ENCODE assay signal across 8 mouse cellular contexts in the genomic region with DNA sequence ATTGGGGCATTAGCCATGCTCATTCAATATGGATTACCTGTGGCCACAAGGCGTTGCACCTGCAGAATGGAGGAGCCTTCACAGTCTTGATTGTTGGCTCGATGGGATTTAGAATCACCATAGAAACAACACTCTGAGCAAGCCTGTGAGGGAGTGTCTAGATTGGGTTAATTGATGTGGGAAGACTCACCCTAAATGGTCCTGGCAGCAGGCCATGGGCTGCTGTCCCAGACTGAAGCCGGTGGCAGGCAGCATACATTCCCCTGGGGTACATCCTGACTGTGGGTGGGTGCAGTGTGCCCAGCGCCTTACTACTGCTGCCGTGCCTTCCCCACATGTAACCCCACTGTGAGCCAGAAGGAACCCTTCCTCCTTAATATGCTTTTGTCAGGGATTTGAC. TPM values are rescaled to one million over a fixed set of nuclear protein-coding genes. Genes with fewer than 3 reads are reported as not detected.
A peak's percentile ranks its signal among the peaks of the same experiment; 100 is the strongest.
DNase-seq lines count a peak whose midpoint lies in the region; ATAC-seq and TF ChIP-seq lines count a peak whose summit lies in the region.
"Had no signal": no experiment of that assay in that cellular context is flagged by ENCODE, and none has a peak within 500 bp of the region (broad histone marks: within the 10 kb centered on the region; RNA-seq: fewer than 3 reads in every experiment).

No protein-coding gene starts in this region.

- H3K4me3 ChIP-seq in hindbrain, embryonic 12.5 days = no peak overlapping the region
- H3K4me3 ChIP-seq in hindbrain, embryonic 10.5 days = no peak overlapping the region
- H3K4me3 ChIP-seq in MEL (ENCODE audit: control insufficient read depth in 1 of 2, insufficient read depth in 1 of 2, low read depth in 2 of 2, low read length in 2 of 2) = no peak overlapping the region
- H3K4me3 ChIP-seq in midbrain, embryonic 14.5 days (replicated peaks; ENCODE audit: low read depth, low read length) = no peak overlapping the region

- TF ChIP-seq RAD21 in MEL (IDR thresholded peaks at IDR 0.05; ENCODE audit: low read depth, low read length) = no peak

- no peak for TF ChIP-seq CTCF in MEL (IDR thresholded peaks at IDR 0.05 in 2 of 3, conservative IDR thresholded peaks at IDR 0.05 in 1 of 3; ENCODE audit: control insufficient read depth in 1 of 3, insufficient read depth in 1 of 3, low read depth in 2 of 3, low read length in 3 of 3, poor library complexity in 1 of 3, severe bottlenecking in 1 of 3)
- TF ChIP-seq CTCF in brain, embryonic 14.5 days (IDR thresholded peaks at IDR 0.05; ENCODE audit: borderline replicate concordance, extremely low read depth, insufficient read depth, insufficient read length) = no peak

- no peak overlapping the region for H3K9ac ChIP-seq in hindbrain, embryonic 12.5 days
- H3K9ac ChIP-seq in MEL (ENCODE audit: control insufficient read depth, low read depth, low read length, poor library complexity, severe bottlenecking) = no peak overlapping the region
- H3K9ac ChIP-seq in midbrain, embryonic 14.5 days (replicated peaks; ENCODE audit: low read length) = no peak overlapping the region

- H3K27me3 ChIP-seq in hindbrain, embryonic 12.5 days = no peaks in the 10 kb centered on the region
- H3K27me3 ChIP-seq in hindbrain, embryonic 10.5 days (ENCODE audit: insufficient read depth, poor library complexity, severe bottlenecking) = no peaks in the 10 kb centered on the region
- H3K27me3 ChIP-seq in MEL (ENCODE audit: control insufficient read depth in 1 of 2, insufficient read depth in 2 of 2, low read length in 2 of 2) = no peaks in the 10 kb centered on the region
- no peaks in the 10 kb centered on the region for H3K27me3 ChIP-seq in midbrain, embryonic 14.5 days (ENCODE audit: control insufficient read depth, insufficient read depth, low read length)

- DNase-seq in hindbrain, embryonic 10.5 days (ENCODE audit: low spot score) = no peak
- peak; percentile 39 for DNase-seq in MEL (ENCODE audit: low read depth, low spot score)
- DNase-seq in brain, embryonic 14.5 days (ENCODE audit: low read depth) = peak; percentile 92
- peak; percentile 63 for DNase-seq in midbrain, embryonic 14.5 days
- no peak for DNase-seq in embryo, embryonic 10 days (ENCODE audit: low spot score)
- DNase-seq: spleen, adult 18-20 months had no signal

- 51% methylated on average over 5 of the region's 5 CpGs for WGBS in hindbrain, embryonic 12.5 days
- 77% methylated on average over 5 of the region's 5 CpGs for WGBS in hindbrain, embryonic 10.5 days
- WGBS in midbrain, embryonic 14.5 days = 26% methylated on average over 5 of the region's 5 CpGs

- peaks cover 20% of the 10 kb centered on the region for H3K4me1 ChIP-seq in hindbrain, embryonic 12.5 days
- H3K4me1 ChIP-seq in hindbrain, embryonic 10.5 days (replicated peaks) = peaks cover 26% of the 10 kb centered on the region
- peaks cover 0 to 2% of the 10 kb centered on the region in 2 experiments; a peak in 1 of 4 replicates for H3K4me1 ChIP-seq in MEL (ENCODE audit: control insufficient read depth in 1 of 2, insufficient read depth in 2 of 2, low read length in 2 of 2)
- H3K4me1 ChIP-seq in midbrain, embryonic 14.5 days (ENCODE audit: control insufficient read depth, insufficient read depth, low read length) = peaks cover 5% of the 10 kb centered on the region; the same call in 1 of the 2 replicates

- TF ChIP-seq EP300 in MEL (IDR thresholded peaks at IDR 0.05; ENCODE audit: low read depth in 1 of 2, low read length in 2 of 2) = no peak

- 0 out of 2 replicates have a peak, but pooled peaks have one; percentile 51 for ATAC-seq in hindbrain, embryonic 12.5 days (ENCODE audit: low FRiP score)
- no peak for ATAC-seq in midbrain, embryonic 14.5 days (ENCODE audit: low FRiP score, low TSS enrichment)
- no peak for ATAC-seq in CD4-positive, CD25-positive, alpha-beta regulatory T cell, adult 4 months

- H3K79me2 ChIP-seq in MEL (ENCODE audit: control insufficient read depth, insufficient read depth, low read length, poor library complexity) = peaks cover 6% of the 10 kb centered on the region; the same call in 1 of the 2 replicates

- H3K4me2 ChIP-seq in hindbrain, embryonic 12.5 days (replicated peaks) = no peak overlapping the region
- no peak overlapping the region for H3K4me2 ChIP-seq in midbrain, embryonic 14.5 days (ENCODE audit: low read length)

- no peak overlapping the region for H3K27ac ChIP-seq in hindbrain, embryonic 12.5 days
- H3K27ac ChIP-seq in hindbrain, embryonic 10.5 days = no peak overlapping the region
- no peak overlapping the region for H3K27ac ChIP-seq in MEL (ENCODE audit: control insufficient read depth, low read depth, low read length)
- no peak overlapping the region for H3K27ac ChIP-seq in midbrain, embryonic 14.5 days (replicated peaks; ENCODE audit: low read depth, low read length)

- no peak for TF ChIP-seq POLR2A in MEL (IDR thresholded peaks at IDR 0.05; ENCODE audit: control insufficient read depth in 1 of 2, insufficient read depth in 1 of 2, low read depth in 1 of 2, low read length in 2 of 2, poor library complexity in 1 of 2)
- TF ChIP-seq POLR2A in brain, embryonic 14.5 days (IDR thresholded peaks at IDR 0.05; ENCODE audit: borderline replicate concordance, extremely low read depth, insufficient read depth, insufficient read length, poor library complexity, severe bottlenecking) = no peak

- H3K9me3 ChIP-seq in hindbrain, embryonic 12.5 days (replicated peaks) = no peaks in the 10 kb centered on the region
- H3K9me3 ChIP-seq in hindbrain, embryonic 10.5 days = no peaks in the 10 kb centered on the region
- H3K9me3 ChIP-seq in MEL (replicated peaks; ENCODE audit: insufficient read depth, low read length) = no peaks in the 10 kb centered on the region
- no peaks in the 10 kb centered on the region for H3K9me3 ChIP-seq in midbrain, embryonic 14.5 days (ENCODE audit: control insufficient read depth, low read length)

- no peaks in the 10 kb centered on the region for H3K36me3 ChIP-seq in hindbrain, embryonic 12.5 days
- no peaks in the 10 kb centered on the region for H3K36me3 ChIP-seq in hindbrain, embryonic 10.5 days
- H3K36me3 ChIP-seq in MEL (ENCODE audit: control insufficient read depth in 1 of 2, insufficient read depth in 2 of 2, low read length in 2 of 2) = no peaks in the 10 kb centered on the region; a peak in 2 of 4 replicates
- H3K36me3 ChIP-seq in midbrain, embryonic 14.5 days (ENCODE audit: control insufficient read depth, insufficient read depth, low read length) = no peaks in the 10 kb centered on the region

TF ChIP-seq in MEL, 35 proteins besides CTCF, POLR2A, EP300 and RAD21:
- TF ChIP-seq USF1 (IDR thresholded peaks at IDR 0.05; ENCODE audit: low read depth, low read length) (no peak), MYC (IDR thresholded peaks at IDR 0.05; ENCODE audit: low read depth, low read length) (no peak), HCFC1 (IDR thresholded peaks at IDR 0.05; ENCODE audit: low read depth, low read length) (no peak), UBTF (IDR thresholded peaks at IDR 0.05; ENCODE audit: borderline replicate concordance, insufficient read depth, low read depth, low read length) (no peak), GATA1 (IDR thresholded peaks at IDR 0.05; ENCODE audit: low read depth, low read length) (no peak), MXI1 (IDR thresholded peaks at IDR 0.05; ENCODE audit: low read depth, low read length) (no peak), NRF1 (IDR thresholded peaks at IDR 0.05; ENCODE audit: insufficient read depth, low read depth, low read length, poor library complexity, severe bottlenecking) (no peak), MAZ (IDR thresholded peaks at IDR 0.05; ENCODE audit: low read depth, low read length) (no peak), MYB (IDR thresholded peaks at IDR 0.05; ENCODE audit: low read depth, low read length) (no peak), MAX (IDR thresholded peaks at IDR 0.05; ENCODE audit: low read length) (no peak), POLR2AphosphoS2 (IDR thresholded peaks at IDR 0.05; ENCODE audit: low read length) (no peak), ZC3H11A (IDR thresholded peaks at IDR 0.05; ENCODE audit: low read depth, low read length) (no peak), TAL1 (IDR thresholded peaks at IDR 0.05; ENCODE audit: low read length) (no peak)
TF ChIP-seq in MEL: peak in this region for 0.

RNA-seq across cellular contexts. Expression of a gene that starts 38.3 kb away (rescaled TPM):
- polyA plus RNA-seq in hindbrain, embryonic 12.5 days (2016; fragmentation: Nextera tagmentation; extraction: Ambion mirVana) = 2.4 and 3.6 TPM in 2 replicates
- 0.92 and 1.4 TPM in 2 replicates for polyA plus RNA-seq in hindbrain, embryonic 10.5 days (2016; fragmentation: Nextera tagmentation; extraction: Ambion mirVana)
- 9.0 and 9.4 TPM in 2 replicates for total RNA-seq in MEL (2012; rRNA removed)
- polyA plus RNA-seq in MEL (2012; ENCODE audit: insufficient read depth in 1 of 2, insufficient read length in 2 of 2, low read depth in 1 of 2, low replicate concordance in 2 of 2, missing spikeins in 1 of 2) = 10 to 100 TPM in 1 of 2 experiments, not detected in 1; 13.3 TPM
- 5.5 and 8.2 TPM in 2 replicates for polyA plus RNA-seq in brain, embryonic 14.5 days (2012; rRNA removed)
- 3.0 and 3.9 TPM in 2 replicates for polyA plus RNA-seq in midbrain, embryonic 14.5 days (2014; fragmentation: Nextera tagmentation; extraction: Ambion mirVana)
- 1 to 10 TPM; 2.7 to 3.0 TPM for polyA plus RNA-seq in CD4-positive, CD25-positive, alpha-beta regulatory T cell, adult 4 months (2017; shearing (Covaris generic))

Comparison
In these comparisons a context has a peak if more than half of its experiments do, and no peak if none do; other contexts are left out.
1. DNase-seq: peak in MEL (single experiment), brain, embryonic 14.5 days (single experiment) and midbrain, embryonic 14.5 days (single experiment); none in hindbrain, embryonic 10.5 days (single experiment) and embryo, embryonic 10 days (single experiment).